Mouse (Mus musculus): ENCODE data around the gene Tmem51.

DNA sequence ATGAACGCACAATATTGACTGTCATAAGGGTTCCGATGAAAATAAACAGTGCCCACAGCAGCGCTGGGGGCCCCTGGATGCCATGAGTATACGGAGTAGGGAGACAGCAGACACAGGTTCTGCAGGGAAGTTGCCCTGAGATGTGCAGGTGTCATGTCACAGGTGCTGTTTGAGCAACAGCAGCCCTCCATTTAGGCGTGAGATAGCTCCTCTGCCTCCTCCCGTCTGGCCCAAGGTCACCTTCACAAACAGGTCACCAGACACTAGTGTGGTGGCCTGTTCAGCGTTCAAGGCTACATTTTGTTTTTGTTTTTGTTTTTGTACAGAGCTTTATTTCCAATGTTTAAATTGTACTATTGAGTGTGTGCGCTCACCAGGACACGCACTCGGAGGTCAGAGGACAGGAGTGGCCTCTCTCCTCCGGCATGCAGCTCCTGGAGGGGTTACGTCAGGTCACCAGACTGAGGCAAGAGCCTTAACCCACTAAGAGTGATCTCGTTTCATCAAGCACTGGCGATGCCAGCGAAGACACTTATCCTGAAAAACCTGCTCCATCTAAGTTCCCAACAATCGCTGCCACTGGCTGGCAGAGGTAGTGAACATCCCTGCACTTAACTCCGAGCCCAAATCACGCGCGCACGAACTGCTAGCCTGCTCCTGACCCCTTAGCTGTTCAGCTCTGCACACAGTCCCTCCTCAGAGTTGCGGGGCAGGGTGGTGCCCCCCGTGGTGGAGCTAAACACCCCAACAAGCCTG is 22.4 kb downstream of the Tmem51 start:
- no peak for TF ChIP-seq CTCF (IDR thresholded peaks at IDR 0.05; ENCODE audit: low read depth, low read length)
- no peak for TF ChIP-seq POLR2A (IDR thresholded peaks at IDR 0.05; ENCODE audit: extremely low read depth, insufficient read depth, low read length)
